Mouse (Mus musculus) right cerebral cortex, postnatal 36 days (tissue): Measurements from ENCODE around the gene Odf4.
"Not testable (repeated sequence)": the region's sequence is repeated elsewhere in the genome, so short reads cannot be mapped to it uniquely, and the experiment has no call there.

Experiments used
- DNase-seq, 2 experiments: peaks; one replicate each; pipeline ENCODE4 v3.0.0; 2022; ENCODE audit warnings: low spot score in 2 of 2, mixed read lengths in 1 of 2

Gene Odf4

DNA sequence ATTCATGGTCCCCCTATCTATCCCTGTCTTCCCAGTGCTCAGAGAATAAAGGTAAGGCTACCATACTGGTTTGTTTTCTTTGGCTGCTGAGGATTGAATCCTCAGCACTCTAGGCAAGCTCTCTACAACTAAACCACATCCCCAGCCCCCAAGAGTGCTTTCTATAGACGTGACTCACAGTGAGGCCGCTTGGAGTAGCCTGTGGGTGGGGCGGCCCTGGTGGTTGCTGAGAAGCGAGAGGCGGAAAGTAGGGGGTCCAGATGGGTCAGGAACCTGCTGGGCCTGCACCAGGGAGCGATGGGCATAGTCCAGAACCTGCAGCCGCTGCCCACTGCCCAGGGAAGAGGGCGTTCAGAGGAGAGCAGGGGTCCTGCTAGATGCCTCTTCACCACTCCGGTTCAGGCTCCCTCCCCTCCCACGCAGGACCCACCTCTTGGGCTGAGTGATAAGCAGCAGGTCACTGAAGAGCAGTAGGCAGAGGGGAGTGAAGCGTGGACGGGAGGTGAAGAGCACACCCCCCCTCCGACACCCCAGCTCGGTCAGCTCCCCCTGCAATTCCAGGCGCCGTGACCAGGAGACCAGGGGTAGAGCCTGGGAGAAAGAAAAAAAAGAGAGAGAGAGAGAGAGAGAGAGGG lies 20.0 kb upstream of the Odf4 start:
- DNase-seq = peak; percentile 60 to 61

GRCm38 (mm10) chr11:68946001-68946400 lies 19.1 kb upstream of the Odf4 start:
- no peak for DNase-seq

GRCm38 (mm10) chr11:68945245-68945644 lies 18.4 kb upstream of the Odf4 start:
- DNase-seq = no peak

DNA sequence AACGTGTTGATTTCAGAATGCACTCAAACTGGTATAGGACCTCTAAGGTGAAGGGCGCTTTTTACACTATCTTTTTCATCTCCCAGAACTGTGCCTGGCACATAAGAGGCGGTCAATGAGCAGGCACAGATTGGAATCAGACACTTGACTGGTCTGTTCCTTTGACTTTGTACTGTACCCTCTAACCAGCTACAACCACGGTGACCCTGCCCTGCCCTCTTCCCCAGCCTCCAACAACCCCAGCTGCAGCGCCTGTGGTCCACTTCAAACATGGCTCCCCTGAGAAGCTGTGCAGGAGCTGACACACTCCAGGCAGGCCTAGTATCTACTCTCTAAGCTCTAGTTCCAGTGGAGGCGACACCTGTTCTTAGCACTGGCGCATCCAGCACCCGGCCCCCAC lies 15.8 kb upstream of the Odf4 start:
- DNase-seq = no peak

- DNase-seq = no peak
Observed at GRCm38 (mm10) chr11:68940516-68940915, 13.6 kb upstream of the Odf4 start.

- DNase-seq = peak; percentile 80 to 89
Observed at GRCm38 (mm10) chr11:68939451-68940304, 12.8 kb upstream of the Odf4 start.

- DNase-seq = not testable (repeated sequence)
Observed at GRCm38 (mm10) chr11:68936951-68937350, 10.1 kb upstream of the Odf4 start.

DNA sequence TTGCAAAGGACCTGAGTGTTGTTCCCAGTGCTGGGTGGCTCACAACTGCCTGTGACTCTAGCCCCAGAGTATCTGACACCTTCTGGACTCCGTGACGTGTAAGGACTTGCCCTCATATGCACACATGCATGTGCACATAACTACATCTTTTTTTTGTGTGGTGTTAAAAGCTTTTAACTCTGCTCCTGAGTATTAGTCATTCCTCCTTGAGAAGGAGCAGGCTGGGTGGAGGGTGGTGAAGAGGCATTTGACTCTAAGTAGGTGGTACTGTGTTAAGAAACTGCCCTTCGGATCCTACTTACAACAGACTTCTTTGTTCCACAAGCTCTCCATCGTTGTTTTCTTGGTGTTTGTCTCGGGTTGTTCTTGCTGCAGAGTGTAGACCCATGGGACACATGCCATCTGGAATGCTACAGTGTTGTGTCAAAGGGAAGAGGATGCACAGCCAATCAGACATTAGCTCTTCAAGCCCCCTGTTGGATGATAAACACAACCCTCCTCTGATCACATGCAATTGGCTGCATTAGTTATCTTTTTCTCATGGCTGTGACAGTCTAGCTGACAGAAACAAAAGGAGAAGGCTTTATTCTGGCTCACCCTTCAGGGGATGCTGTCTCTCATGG lies 7.1 kb upstream of the Odf4 start:
- DNase-seq = no peak

DNA sequence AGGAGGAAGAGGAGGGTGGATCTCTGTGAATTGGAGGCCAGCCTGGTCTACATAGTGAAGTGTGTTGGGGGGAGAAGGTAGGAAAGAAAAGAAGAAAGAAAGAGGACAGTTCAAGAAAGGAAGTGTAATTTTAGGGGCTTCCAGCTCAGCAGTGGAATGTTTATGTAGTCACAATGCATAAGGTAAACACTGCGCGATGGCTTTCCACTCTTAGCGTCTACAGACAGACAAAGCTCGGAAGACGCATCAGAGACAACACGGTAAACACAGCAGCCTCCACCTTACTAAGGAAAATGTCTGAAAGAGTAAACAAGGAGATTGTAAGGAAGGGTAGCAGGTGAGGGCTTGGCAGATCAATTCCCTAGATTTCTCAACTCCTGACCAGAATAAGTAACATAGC lies 3.1 kb upstream of the Odf4 start:
- DNase-seq = no peak

DNA sequence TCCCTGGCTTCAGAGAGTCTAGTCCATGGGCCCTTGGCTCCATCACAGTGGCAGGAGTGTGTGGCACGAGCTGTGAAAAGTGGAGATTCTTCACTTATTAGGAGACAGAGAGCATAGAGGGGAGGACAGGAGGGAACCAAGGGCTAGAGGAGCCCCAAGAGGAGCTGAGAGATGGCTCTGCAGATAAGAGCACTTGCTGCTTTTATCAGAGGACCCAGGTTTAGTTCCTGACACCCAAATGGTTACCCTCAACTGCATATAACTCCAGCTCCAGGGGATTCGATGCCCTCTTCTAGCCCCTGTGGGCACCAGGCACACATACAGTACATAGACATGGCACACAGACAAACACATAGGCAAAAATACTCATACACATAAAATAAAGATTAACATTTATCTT lies 2.1 kb downstream of the Odf4 start:
- no peak for DNase-seq

DNA sequence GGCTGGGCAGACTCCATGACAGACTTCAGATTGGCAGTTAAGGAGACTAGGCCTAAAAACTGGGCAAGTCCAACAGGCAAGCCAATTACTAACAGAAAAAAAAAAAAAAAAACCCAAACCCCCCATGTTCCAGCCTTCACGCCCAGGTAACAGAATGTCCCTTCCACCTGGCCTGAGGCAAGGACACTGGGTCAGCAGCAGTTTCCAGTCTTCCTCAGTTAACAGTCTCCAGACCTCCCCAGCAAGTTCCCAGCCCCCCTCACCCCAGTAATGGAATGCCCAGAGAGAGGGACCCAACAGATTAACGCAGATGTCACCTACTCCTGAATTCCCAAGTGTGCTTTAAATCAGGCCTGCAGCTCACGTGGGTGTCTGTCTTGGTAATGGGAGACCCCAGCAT lies 3.7 kb downstream of the Odf4 start:
- DNase-seq = no peak

- DNase-seq = no peak
Observed at GRCm38 (mm10) chr11:68914566-68914965, 12.3 kb downstream of the Odf4 start.

- DNase-seq = no peak
Observed at GRCm38 (mm10) chr11:68911531-68912177, 15.2 kb downstream of the Odf4 start.

GRCm38 (mm10) chr11:68908846-68909503 lies 17.9 kb downstream of the Odf4 start:
- DNase-seq = no peak

GRCm38 (mm10) chr11:68907251-68907650 lies 19.6 kb downstream of the Odf4 start:
- no peak for DNase-seq

DNA sequence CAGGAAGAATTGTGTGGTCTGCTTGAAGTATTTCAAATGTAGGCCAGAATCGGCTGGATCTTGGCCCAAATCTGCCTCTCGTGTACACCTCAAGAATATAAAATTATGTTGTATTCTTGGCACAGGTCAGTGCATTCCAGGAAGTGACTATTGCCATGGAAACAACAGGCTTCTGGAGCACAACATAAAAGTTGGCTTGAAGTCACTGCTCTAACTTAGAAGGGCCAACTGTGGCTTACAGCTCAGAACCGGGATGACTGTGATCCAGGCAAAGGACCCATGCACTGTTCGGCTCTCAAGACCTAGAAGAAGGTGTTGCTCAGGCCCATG lies 20.5 kb downstream of the Odf4 start:
- no peak for DNase-seq

DNA sequence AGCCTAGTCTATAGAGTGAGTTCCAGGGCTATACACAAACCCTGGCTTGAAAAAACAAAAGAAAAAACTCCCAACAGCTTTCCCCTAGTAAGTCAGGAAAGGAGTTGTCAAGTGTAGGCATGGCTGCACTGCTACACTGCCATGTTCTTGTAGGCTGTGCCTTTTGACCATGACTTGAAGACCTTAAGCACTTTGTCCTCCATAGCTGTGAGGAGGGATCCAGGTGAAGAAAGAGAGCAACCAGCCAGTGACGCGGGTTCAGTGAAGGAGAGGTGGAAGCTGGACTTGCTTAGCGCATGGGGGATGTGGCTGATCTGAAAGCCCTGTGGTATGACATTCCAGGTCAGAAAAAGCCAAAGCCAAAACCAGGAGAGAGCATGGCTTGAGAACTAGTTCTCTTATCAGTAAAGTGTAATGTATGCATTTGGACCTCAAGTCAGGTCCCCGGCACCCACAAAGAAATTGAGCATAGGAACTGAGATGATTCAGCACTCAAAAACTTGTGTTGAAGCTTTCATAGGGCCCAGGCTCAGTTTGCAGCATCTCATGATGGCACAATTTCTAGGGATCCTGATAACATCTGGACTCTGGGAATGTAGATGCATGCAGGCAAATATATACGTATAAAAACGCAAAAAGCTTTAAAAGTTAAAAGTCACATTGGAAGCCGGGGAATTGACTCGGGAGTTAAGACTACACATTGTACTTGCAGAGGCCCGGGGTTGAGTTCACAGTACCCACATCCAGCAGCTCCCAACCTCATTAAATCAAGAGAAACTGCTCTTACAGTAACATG lies 21.0 kb downstream of the Odf4 start:
- DNase-seq = no peak

- no peak for DNase-seq
Observed at GRCm38 (mm10) chr11:68905138-68905531, 21.7 kb downstream of the Odf4 start.

- DNase-seq = peak; percentile 44 to 60
Observed at GRCm38 (mm10) chr11:68904375-68905137, 22.3 kb downstream of the Odf4 start.

DNA sequence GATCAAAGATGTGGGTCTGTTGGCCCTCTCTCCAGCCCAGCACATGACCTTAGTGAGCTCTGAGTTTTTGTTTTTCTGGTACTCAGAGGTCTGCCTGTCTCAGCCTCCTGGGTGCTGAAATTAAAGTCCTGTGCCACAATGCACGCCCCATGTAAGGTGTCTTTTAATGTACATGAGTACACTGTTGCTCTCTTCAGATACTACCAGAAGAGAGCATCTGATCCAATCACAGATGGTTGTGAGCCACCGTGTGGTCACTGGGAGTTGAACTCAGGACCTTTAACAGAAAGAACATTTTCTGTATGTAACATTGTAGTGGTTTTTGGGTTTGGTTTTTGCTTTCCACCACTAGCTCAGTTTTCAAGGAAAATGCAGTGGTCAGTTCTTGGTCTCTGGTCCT lies 23.1 kb downstream of the Odf4 start:
- no peak for DNase-seq
